In genomic region chr11:30200391-30200790, GRCm38 (mm10) we compare ENCODE assay signal across 27 mouse cellular contexts.
A peak's percentile ranks its signal among the peaks of the same experiment; 100 is the strongest.
DNase-seq lines count a peak whose midpoint lies in the region; ATAC-seq and TF ChIP-seq lines count a peak whose summit lies in the region.
"Had no signal": no experiment of that assay in that cellular context is flagged by ENCODE, and none has a peak within 500 bp of the region (broad histone marks: within the 10 kb centered on the region; RNA-seq: fewer than 3 reads in every experiment).

No protein-coding gene starts in this region.

- TF ChIP-seq POLR2A in testis, adult 2 months (IDR thresholded peaks at IDR 0.05; ENCODE audit: control insufficient read depth, low read depth, low read length), result no peak

- no peaks in the 10 kb centered on the region for H3K27me3 ChIP-seq in heart, postnatal 0 days (ENCODE audit: control insufficient read depth, insufficient read depth, low read length)
- no peaks in the 10 kb centered on the region for H3K27me3 ChIP-seq in testis, adult 2 months (ENCODE audit: control insufficient read depth, insufficient read depth, low read length)
- H3K27me3 ChIP-seq: embryonic facial prominence, embryonic 13.5 days; forebrain, embryonic 12.5 days; forebrain, embryonic 15.5 days; heart, embryonic 15.5 days; hindbrain, embryonic 13.5 days had no signal

- H3K4me2 ChIP-seq in heart, postnatal 0 days (ENCODE audit: low read depth, low read length), result no peak overlapping the region
- H3K4me2 ChIP-seq: embryonic facial prominence, embryonic 13.5 days; forebrain, embryonic 12.5 days; forebrain, embryonic 15.5 days; heart, embryonic 15.5 days; hindbrain, embryonic 13.5 days had no signal

- H3K27ac ChIP-seq in heart, postnatal 0 days (ENCODE audit: low read depth), result 0 out of 2 replicates have a peak overlapping the region, but pooled peaks have one; percentile 23
- H3K27ac ChIP-seq in testis, adult 2 months (ENCODE audit: control insufficient read depth, insufficient read depth, low read depth, low read length), result no peak overlapping the region
- H3K27ac ChIP-seq: embryonic facial prominence, embryonic 10.5 days; embryonic facial prominence, embryonic 13.5 days; forebrain, embryonic 12.5 days; forebrain, embryonic 15.5 days; heart, embryonic 10.5 days; heart, embryonic 15.5 days; hindbrain, embryonic 10.5 days; hindbrain, embryonic 13.5 days had no signal

- no peak overlapping the region for H3K9ac ChIP-seq in heart, postnatal 0 days (replicated peaks; ENCODE audit: low read depth, low read length)
- H3K9ac ChIP-seq: embryonic facial prominence, embryonic 13.5 days; forebrain, embryonic 12.5 days; forebrain, embryonic 15.5 days; heart, embryonic 15.5 days; hindbrain, embryonic 13.5 days had no signal

- intact Hi-C loops in heart, postnatal 10 days (cut with DNase I), result no loop called here

- no peak for TF ChIP-seq CTCF in heart, postnatal 0 days (IDR thresholded peaks at IDR 0.05; ENCODE audit: low read depth)
- no peak for TF ChIP-seq CTCF in testis, adult 2 months (IDR thresholded peaks at IDR 0.05; ENCODE audit: control insufficient read depth, insufficient read depth, insufficient replicate concordance, low read depth, low read length)

- no peak for ATAC-seq in heart, postnatal 0 days (ENCODE audit: insufficient read depth, low read depth)
- ATAC-seq: activated CD4-positive, CD25-positive, alpha-beta regulatory T cell, adult 4 months; forebrain, embryonic 15.5 days; hindbrain, embryonic 16.5 days had no signal

- TF ChIP-seq EP300 in heart, postnatal 0 days (IDR thresholded peaks at IDR 0.05; ENCODE audit: low read depth), result no peak

- no peak overlapping the region for H3K4me3 ChIP-seq in heart, postnatal 0 days (ENCODE audit: low read depth, low read length)
- peak overlapping the region; percentile 15; the same call in 1 of the 2 replicates for H3K4me3 ChIP-seq in testis, adult 2 months (ENCODE audit: control insufficient read depth, low read depth, low read length)
- H3K4me3 ChIP-seq: embryonic facial prominence, embryonic 10.5 days; embryonic facial prominence, embryonic 13.5 days; erythroblast, embryonic 14.5 days; forebrain, embryonic 12.5 days; forebrain, embryonic 15.5 days; heart, embryonic 10.5 days; heart, embryonic 15.5 days; hindbrain, embryonic 10.5 days; hindbrain, embryonic 13.5 days had no signal

- no peaks in the 10 kb centered on the region for H3K9me3 ChIP-seq in heart, postnatal 0 days (replicated peaks; ENCODE audit: control insufficient read depth, low read length)
- H3K9me3 ChIP-seq: embryonic facial prominence, embryonic 10.5 days; embryonic facial prominence, embryonic 13.5 days; forebrain, embryonic 12.5 days; forebrain, embryonic 15.5 days; heart, embryonic 10.5 days; heart, embryonic 15.5 days; hindbrain, embryonic 13.5 days had no signal

- H3K4me1 ChIP-seq in heart, postnatal 0 days (ENCODE audit: control insufficient read depth, insufficient read depth), result peaks cover 55% of the 10 kb centered on the region
- peaks cover 15% of the 10 kb centered on the region for H3K4me1 ChIP-seq in testis, adult 2 months (ENCODE audit: control insufficient read depth, insufficient read depth, low read length)

- DNase-seq in heart, adult 11 months, result peak; percentile 73
- DNase-seq in heart, adult 8-10 months (ENCODE audit: low spot score), result no peak
- DNase-seq in heart, postnatal 0 days (ENCODE audit: low spot score), result no peak
- DNase-seq in heart, postnatal 10 days, result no peak
- peak; percentile 55 for DNase-seq in kidney, adult 9 months
- DNase-seq in kidney, adult 11 months, result no peak
- no peak for DNase-seq in testis, postnatal 10 days (ENCODE audit: low spot score)
- DNase-seq: adrenal gland, adult 8-10 months; adrenal gland, postnatal 25 days; cerebellum, adult 11-12 months; cerebellum, adult 8-10 months; cerebellum, postnatal 36 days; embryo, embryonic 11 days; gastrocnemius, postnatal 25 days; heart, postnatal 36 days had no signal

- peaks cover 47% of the 10 kb centered on the region for H3K36me3 ChIP-seq in heart, postnatal 0 days (replicated peaks; ENCODE audit: control insufficient read depth, insufficient read depth, low read length)
- no peaks in the 10 kb centered on the region for H3K36me3 ChIP-seq in testis, adult 2 months (ENCODE audit: control insufficient read depth, insufficient read depth, low read length)
- H3K36me3 ChIP-seq: forebrain, embryonic 12.5 days had no signal

Comparison
In these comparisons a context has a peak if more than half of its experiments do, and no peak if none do; other contexts are left out.
1. DNase-seq: peak in heart, adult 11 months (single experiment) and kidney, adult 9 months (single experiment); none in heart, adult 8-10 months (single experiment), heart, postnatal 0 days (single experiment), heart, postnatal 10 days (0 of 2), kidney, adult 11 months (single experiment) and testis, postnatal 10 days (single experiment).